Mouse (Mus musculus) lung, postnatal 0 days (tissue): Measurements from ENCODE around the gene Tmem184b.

Experiments
- CTCF ChIP-seq: IDR thresholded peaks from 2 replicates; pipeline ENCODE4 v1.5.1; 2016; ENCODE audit warnings: antibody characterized with exemption, mild to moderate bottlenecking
- EP300 ChIP-seq: IDR thresholded peaks from 2 replicates; pipeline ENCODE4 v1.6.1; 2016; ENCODE audit warnings: antibody characterized with exemption, mild to moderate bottlenecking, control low read depth

- TF ChIP-seq EP300 (peak; percentile 96), CTCF (no peak)
Measured at GRCm38 (mm10) chr15:79322991-79323790, 80.2 kb downstream of the Tmem184b start.
